Comparison of ENCODE assay signal across 9 mouse cellular contexts in the genomic region with DNA sequence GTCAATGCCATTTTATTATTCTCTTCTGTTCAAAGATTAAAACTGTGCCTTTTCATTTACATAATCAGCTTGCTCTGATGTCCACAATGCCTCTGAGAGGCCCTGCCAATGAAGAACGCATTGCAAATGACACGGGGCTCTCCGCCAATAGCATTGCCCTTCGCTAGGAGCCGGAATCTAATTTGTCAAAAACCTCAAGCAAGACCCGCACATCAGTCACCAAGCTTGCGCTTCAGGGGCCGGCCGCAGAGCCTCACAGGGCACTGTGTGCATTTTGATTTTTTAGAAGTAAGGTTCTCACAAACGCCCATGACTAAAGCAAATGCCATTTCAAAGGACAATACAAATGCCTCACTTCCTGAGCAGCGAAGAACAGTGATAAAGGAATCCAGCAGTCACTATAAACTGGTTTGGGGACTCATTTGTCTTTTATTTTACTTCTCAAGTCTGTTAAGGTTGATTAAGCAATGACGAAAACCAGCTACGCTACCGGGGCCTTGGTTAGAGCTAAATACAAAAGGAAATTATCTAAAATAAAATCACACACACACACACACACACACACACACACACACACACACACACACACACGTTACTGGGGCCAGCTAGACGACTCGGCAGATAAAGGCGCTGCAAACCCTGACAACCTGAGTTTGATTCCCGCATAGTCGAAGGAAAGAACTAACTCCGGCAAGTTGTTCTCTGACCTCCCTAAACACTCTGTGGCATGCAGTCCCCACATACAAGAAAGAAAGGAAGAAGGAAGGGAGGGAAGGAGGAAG. TPM values are rescaled to one million over a fixed set of nuclear protein-coding genes. Genes with fewer than 3 reads are reported as not detected.
DNase-seq lines count a peak whose midpoint lies in the region; ATAC-seq and TF ChIP-seq lines count a peak whose summit lies in the region.
"Had no signal": no experiment of that assay in that cellular context is flagged by ENCODE, and none has a peak within 500 bp of the region (broad histone marks: within the 10 kb centered on the region; RNA-seq: fewer than 3 reads in every experiment).

No protein-coding gene starts in this region.

- no peaks in the 10 kb centered on the region for H3K27me3 ChIP-seq in heart, postnatal 0 days (ENCODE audit: control insufficient read depth, insufficient read depth, low read length)
- no peaks in the 10 kb centered on the region for H3K27me3 ChIP-seq in lung, postnatal 0 days (replicated peaks; ENCODE audit: insufficient read depth, low read length)

- H3K4me3 ChIP-seq in heart, postnatal 0 days (ENCODE audit: low read depth, low read length): peak overlapping the region; percentile 8; the same call in 1 of the 2 replicates
- H3K4me3 ChIP-seq in lung, postnatal 0 days (ENCODE audit: low read depth, low read length): no peak overlapping the region; the same call in 1 of the 2 replicates
- H3K4me3 ChIP-seq: myocyte had no signal

- H3K4me1 ChIP-seq in heart, postnatal 0 days (ENCODE audit: control insufficient read depth, insufficient read depth): 0 out of 2 replicates have a peak, but pooled peaks cover 3% of the 10 kb centered on the region
- no peaks in the 10 kb centered on the region for H3K4me1 ChIP-seq in lung, postnatal 0 days (ENCODE audit: insufficient read depth, low read depth, low read length)

- no peak overlapping the region for H3K27ac ChIP-seq in heart, postnatal 0 days (ENCODE audit: low read depth)
- no peak overlapping the region for H3K27ac ChIP-seq in lung, postnatal 0 days (ENCODE audit: low read length)

- H3K9me3 ChIP-seq in heart, postnatal 0 days (replicated peaks; ENCODE audit: control insufficient read depth, low read length): no peaks in the 10 kb centered on the region
- no peaks in the 10 kb centered on the region for H3K9me3 ChIP-seq in lung, postnatal 0 days (ENCODE audit: low read length)

- H3K4me2 ChIP-seq in heart, postnatal 0 days (ENCODE audit: low read depth, low read length): peak overlapping the region; percentile 46
- H3K4me2 ChIP-seq in lung, postnatal 0 days (replicated peaks; ENCODE audit: low read depth, low read length): peak overlapping the region; percentile 32

- peak; percentile 93 for DNase-seq in heart, adult 11 months
- DNase-seq in heart, postnatal 25 days (ENCODE audit: low spot score): no peak
- peak; percentile 45 for DNase-seq in embryo, embryonic 11.5 days (ENCODE audit: low read depth, low spot score)
- DNase-seq in heart, postnatal 0 days (ENCODE audit: low spot score): peak; percentile 84
- DNase-seq in layer of hippocampus, adult 18-20 months (ENCODE audit: low spot score in 2 of 2): peak; percentile 23 to 55
- peak; percentile 68 for DNase-seq in lung, postnatal 0 days (ENCODE audit: low spot score)
- DNase-seq in right cerebral cortex, postnatal 36 days (ENCODE audit: low spot score in 2 of 2): peak; percentile 30 to 39
- no peak for DNase-seq in urinary bladder, postnatal 10 days (ENCODE audit: low spot score)

- 12% methylated on average over 21 of the region's 21 CpGs for WGBS in heart, postnatal 0 days
- WGBS in lung, postnatal 0 days: 21% methylated on average over 21 of the region's 21 CpGs

- no peak overlapping the region; the same call in 1 of the 2 replicates for H3K9ac ChIP-seq in heart, postnatal 0 days (replicated peaks; ENCODE audit: low read depth, low read length)
- H3K9ac ChIP-seq in lung, postnatal 0 days (replicated peaks; ENCODE audit: low read depth): no peak overlapping the region

- no peaks in the 10 kb centered on the region for H3K36me3 ChIP-seq in heart, postnatal 0 days (replicated peaks; ENCODE audit: control insufficient read depth, insufficient read depth, low read length)
- no peaks in the 10 kb centered on the region for H3K36me3 ChIP-seq in lung, postnatal 0 days (ENCODE audit: insufficient read depth, low read length)

- no peak for TF ChIP-seq EP300 in heart, postnatal 0 days (IDR thresholded peaks at IDR 0.05; ENCODE audit: low read depth)
- TF ChIP-seq EP300 in lung, postnatal 0 days (IDR thresholded peaks at IDR 0.05): no peak

- ATAC-seq in heart, postnatal 0 days (ENCODE audit: insufficient read depth, low read depth): peak; percentile 91
- ATAC-seq in lung, postnatal 0 days: peak; percentile 65

- no peak for TF ChIP-seq CTCF in heart, postnatal 0 days (IDR thresholded peaks at IDR 0.05; ENCODE audit: low read depth)
- TF ChIP-seq CTCF in lung, postnatal 0 days (IDR thresholded peaks at IDR 0.05): peak; percentile 19; the same call in 1 of the 2 replicates

- intact Hi-C loops in heart, postnatal 25 days (cut with DNase I): no loop called here

RNA-seq across cellular contexts. Expression of a gene that starts 24.4 kb away (rescaled TPM):
- 10 to 100 TPM; 14.7 to 17.1 TPM for total RNA-seq in heart, postnatal 25 days (2021)
- total RNA-seq in heart, postnatal 0 days (2014; rRNA removed; ENCODE audit: low replicate concordance): 52.1 and 62.4 TPM in 2 replicates
- 49.3 and 51.3 TPM in 2 replicates for polyA plus RNA-seq in heart, postnatal 0 days (2015; fragmentation: Nextera tagmentation; extraction: Ambion mirVana)
- 10 to 100 TPM; 15.4 to 19.3 TPM for total RNA-seq in layer of hippocampus, adult 18-20 months (2021)
- 54.1 and 55.0 TPM in 2 replicates for polyA plus RNA-seq in lung, postnatal 0 days (2015; fragmentation: Nextera tagmentation; extraction: Ambion mirVana)

Comparison
In these comparisons a context has a peak if more than half of its experiments do, and no peak if none do; other contexts are left out.
1. DNase-seq: peak in heart, adult 11 months (single experiment), embryo, embryonic 11.5 days (single experiment), heart, postnatal 0 days (single experiment), layer of hippocampus, adult 18-20 months (2 of 2), lung, postnatal 0 days (single experiment) and right cerebral cortex, postnatal 36 days (2 of 2); none in heart, postnatal 25 days (single experiment) and urinary bladder, postnatal 10 days (single experiment).